Mouse (Mus musculus) gastrocnemius, postnatal 36 days (tissue): ENCODE measurements at regions not wholly inside any gene's neighbourhood (a gene's known extent, or its start where the extent isn't known, plus 50 kb on each side); places are given as distances from the start of the nearest gene placed in this dataset.

Experiments used
- DNase-seq, 2 experiments: peaks; one replicate each; pipeline ENCODE4 v3.0.0; 2022
- intact Hi-C: fragments of 180-260 bp; cut with DNase I; formaldehyde crosslinking; loops from one replicate; pipeline ENCODE4 v1.15.1; 2025

GRCm38 (mm10) chr3:121867301-121867700, 52.2 kb upstream of the Abcd3 start:
- intact Hi-C loops = no loop called here
- no peak for DNase-seq

- no peak for DNase-seq
- intact Hi-C loops = no loop called here
Measured at GRCm38 (mm10) chr3:121864734-121865445, 49.8 kb upstream of the Abcd3 start.
